Mouse (Mus musculus) neural tube, embryonic 11.5 days (tissue): ENCODE data around the gene Siah3. TPM values are rescaled to one million over a fixed set of nuclear protein-coding genes. Genes with fewer than 3 reads are reported as not detected.

Experiments used
- ATAC-seq: fragments of 200-750 bp; cut with Nextera tagmentation; 2 replicates; pipeline ENCODE4 v1.8.0; 2017; ENCODE audit warnings: moderate number of reproducible peaks, mild to moderate bottlenecking, moderate TSS enrichment, moderate library complexity; ENCODE audit not compliant: insufficient read depth, low FRiP score, low TSS enrichment
- DNase-seq: peaks from one replicate; pipeline ENCODE4 v3.0.0-alpha.2; 2015; ENCODE audit warnings: low spot score
- H3K27ac ChIP-seq: fragments of 300-500 bp; sonication (generic); 2 replicates; pipeline ENCODE4 v1.5.1; 2014; ENCODE audit warnings: low read depth, mild to moderate bottlenecking, low read length
- H3K27me3 ChIP-seq: fragments of 300-500 bp; sonication (generic); 2 replicates; pipeline ENCODE4 v1.6.1; 2014; ENCODE audit warnings: mild to moderate bottlenecking, low read length, mixed read lengths; ENCODE audit not compliant: control insufficient read depth, insufficient read depth
- H3K36me3 ChIP-seq: fragments of 300-500 bp; sonication (generic); 2 replicates; pipeline ENCODE4 v1.6.1; 2014; ENCODE audit warnings: mild to moderate bottlenecking, low read length, moderate library complexity, mixed read lengths; ENCODE audit not compliant: control insufficient read depth, insufficient read depth
- H3K4me1 ChIP-seq: fragments of 300-500 bp; sonication (generic); 2 replicates; pipeline ENCODE4 v1.6.1; 2014; ENCODE audit warnings: low read length, mixed read lengths; ENCODE audit not compliant: control insufficient read depth, insufficient read depth
- H3K4me2 ChIP-seq: fragments of 300-500 bp; sonication (generic); 2 replicates; pipeline ENCODE4 v1.6.1; 2014; ENCODE audit warnings: low read depth, mild to moderate bottlenecking, moderate library complexity
- H3K4me3 ChIP-seq: fragments of 300-500 bp; sonication (generic); 2 replicates; pipeline ENCODE4 v1.5.1; 2014; ENCODE audit warnings: low read depth, low read length
- H3K9ac ChIP-seq: fragments of 300-500 bp; sonication (generic); 2 replicates; pipeline ENCODE4 v1.6.1; 2014; ENCODE audit warnings: mild to moderate bottlenecking, low read length
- H3K9me3 ChIP-seq: fragments of 300-500 bp; sonication (generic); 2 replicates; pipeline ENCODE4 v1.6.1; 2016; ENCODE audit warnings: low read length; ENCODE audit not compliant: control insufficient read depth
- WGBS: fragments of 180-500 bp; shearing (Covaris S2); extraction: QIAGEN DNeasy Blood & Tissue Kit; methylation state at CpG from one replicate; pipeline ENCODE4 v1.1.7; 2014; 5-methylcytosine and 5-hydroxymethylcytosine counted together
- polyA plus RNA-seq: library from polyadenylated mRNA; unstranded; fragments of >200 nt; fragmentation: Nextera tagmentation; extraction: Ambion mirVana; gene quantifications from 2 replicates; pipeline ENCODE4 v1.2.1, GENCODE M21; 2014

Siah3 gene
- polyA plus RNA-seq, 1 experiment from 2014 or later = 6.3 TPM

GRCm38 (mm10) chr14:75457221-75457600 lies 1.4 kb downstream of the Siah3 start:
- WGBS = 31% methylated on average over 8 of the region's 8 CpGs
- peak overlapping the region; percentile 53; the same call in 1 of the 2 replicates for H3K27ac ChIP-seq
- peak; percentile 41; the same call in 1 of the 2 replicates for ATAC-seq

DNA sequence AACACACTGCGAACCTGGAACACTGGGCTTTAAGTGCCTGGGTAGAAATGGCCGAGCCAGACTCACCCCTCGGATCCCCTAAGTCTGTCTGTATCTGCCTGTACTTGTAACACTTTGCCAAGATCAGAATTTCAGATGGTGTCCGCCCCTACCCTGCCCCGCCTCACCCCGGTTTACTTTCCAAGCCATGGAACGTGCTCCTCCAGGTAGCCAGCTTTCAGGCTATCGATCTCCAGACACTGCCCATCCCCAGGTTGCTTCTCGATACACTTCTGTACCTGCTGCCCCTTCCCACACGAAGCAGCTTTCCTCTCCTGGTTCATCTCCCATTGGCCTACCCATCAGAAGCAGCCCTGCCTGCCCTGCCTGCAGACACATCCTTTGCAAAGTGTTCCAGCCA lies 3.6 kb downstream of the Siah3 start:
- Histone ChIP-seq H3K36me3 (no peaks in the 10 kb centered on the region), H3K9ac (peak overlapping the region; percentile 31), H3K27me3 (no peaks in the 10 kb centered on the region), H3K4me3 (no peak overlapping the region), H3K9me3 (no peaks in the 10 kb centered on the region), H3K4me2 (no peak overlapping the region), H3K4me1 (peaks cover 11% of the 10 kb centered on the region), H3K27ac (no peak overlapping the region)
- whole genome bisulfite sequencing = 73% methylated on average over 10 of the region's 10 CpGs
- ATAC-seq (no peak), DNase-seq (no peak)

More at GRCm38 (mm10) chr14:75457221-75457600, 1.4 kb downstream of the Siah3 start:
- Histone ChIP-seq H3K4me2 (peak overlapping the region; percentile 53), H3K4me1 (peaks cover 11% of the 10 kb centered on the region), H3K27me3 (no peaks in the 10 kb centered on the region), H3K9ac (peak overlapping the region; percentile 55), H3K9me3 (no peaks in the 10 kb centered on the region), H3K36me3 (no peaks in the 10 kb centered on the region), H3K4me3 (peak overlapping the region; percentile 39)
- peak; percentile 26 for DNase-seq

- H3K4me2 ChIP-seq = no peak overlapping the region
These were observed 4.2 kb downstream of the Siah3 start for GRCm38 (mm10) chr14:75459991-75460390.

GRCm38 (mm10) chr14:75460436-75460835 lies 4.7 kb downstream of the Siah3 start:
- Histone ChIP-seq H3K27me3 (no peaks in the 10 kb centered on the region), H3K9ac (no peak overlapping the region), H3K27ac (no peak overlapping the region), H3K4me1 (peaks cover 8% of the 10 kb centered on the region), H3K36me3 (no peaks in the 10 kb centered on the region), H3K9me3 (no peaks in the 10 kb centered on the region), H3K4me2 (no peak overlapping the region), H3K4me3 (no peak overlapping the region)
- DNase-seq = no peak
- ATAC-seq = no peak
- 68% methylated on average over 3 of the region's 3 CpGs for WGBS

More at GRCm38 (mm10) chr14:75459991-75460390, 4.2 kb downstream of the Siah3 start:
- no peak overlapping the region for H3K27ac ChIP-seq
- no peak for DNase-seq
- no peaks in the 10 kb centered on the region for H3K36me3 ChIP-seq
- H3K4me3 ChIP-seq = no peak overlapping the region
- 53% methylated on average over 3 of the region's 3 CpGs for WGBS
- no peaks in the 10 kb centered on the region for H3K27me3 ChIP-seq
- H3K9me3 ChIP-seq = no peaks in the 10 kb centered on the region
- ATAC-seq = no peak
- no peak overlapping the region for H3K9ac ChIP-seq
- peaks cover 11% of the 10 kb centered on the region for H3K4me1 ChIP-seq

DNA sequence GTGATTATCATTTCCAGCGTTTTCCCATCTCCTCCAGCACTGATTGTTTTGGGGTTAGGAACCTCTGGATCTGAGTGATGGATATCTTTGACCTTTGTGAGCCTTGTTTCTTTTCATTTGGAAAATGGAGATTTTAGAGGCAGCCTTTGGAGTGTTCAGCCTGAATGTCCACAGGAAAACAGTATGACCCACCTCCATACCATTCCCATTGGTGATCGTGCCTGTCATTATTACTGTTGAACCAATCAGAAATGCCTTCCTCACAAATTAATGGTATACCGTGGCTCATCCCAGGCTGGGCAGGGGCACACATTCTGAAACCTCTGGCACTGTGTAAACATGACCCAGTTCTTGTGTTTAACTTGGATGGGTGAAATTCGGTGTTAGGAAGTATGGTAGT lies 6.0 kb downstream of the Siah3 start:
- 87% methylated on average over 4 of the region's 4 CpGs for WGBS
- Histone ChIP-seq H3K4me1 (peaks cover 6% of the 10 kb centered on the region), H3K4me3 (no peak overlapping the region), H3K27me3 (no peaks in the 10 kb centered on the region), H3K27ac (no peak overlapping the region), H3K9me3 (no peaks in the 10 kb centered on the region), H3K36me3 (no peaks in the 10 kb centered on the region), H3K4me2 (no peak overlapping the region), H3K9ac (no peak overlapping the region)
- ATAC-seq (no peak), DNase-seq (no peak)

DNA sequence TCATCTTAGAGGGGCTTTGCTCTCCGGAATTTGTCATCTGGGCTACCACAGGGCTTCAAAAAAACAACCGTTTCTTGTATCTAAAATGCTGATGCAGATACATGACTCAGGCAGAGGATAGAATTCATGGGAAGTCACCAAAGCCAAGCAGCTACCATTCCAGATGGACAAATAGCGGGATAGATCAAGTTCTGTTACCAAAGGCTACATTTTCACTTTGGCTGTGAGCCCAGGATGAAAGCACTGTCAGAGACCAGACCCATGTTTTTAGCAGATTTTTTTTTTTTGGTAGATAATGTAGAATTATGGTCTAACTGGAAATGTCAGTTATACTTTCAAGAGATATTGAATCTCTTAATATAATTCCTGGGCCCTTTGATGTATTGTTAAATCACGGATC lies 7.4 kb downstream of the Siah3 start:
- DNase-seq = no peak

DNA sequence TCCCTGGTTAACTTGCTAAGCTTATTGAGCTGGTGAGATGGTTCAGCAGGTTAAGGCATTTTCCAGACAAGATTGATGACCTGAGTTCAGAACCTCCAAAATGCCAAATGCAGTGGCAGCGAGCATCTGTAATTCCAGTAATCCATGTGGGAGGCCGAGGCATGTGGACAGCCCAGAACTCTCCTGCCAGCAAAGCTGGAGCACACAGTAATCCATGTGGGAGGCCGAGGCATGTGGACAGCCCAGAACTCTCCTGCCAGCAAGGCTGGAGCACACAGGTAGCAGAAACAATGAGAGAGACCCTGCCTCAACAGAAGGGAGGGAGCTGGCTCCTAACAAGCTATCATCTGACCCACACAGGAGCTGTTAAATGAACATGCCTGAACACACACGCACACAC lies 13.2 kb downstream of the Siah3 start:
- WGBS = 84% methylated on average over 4 of the region's 4 CpGs
- H3K9ac ChIP-seq = no peak overlapping the region
- no peak for DNase-seq
- no peaks in the 10 kb centered on the region for H3K9me3 ChIP-seq
- H3K27ac ChIP-seq = no peak overlapping the region
- no peak for ATAC-seq
- H3K4me3 ChIP-seq = no peak overlapping the region
- H3K4me1 ChIP-seq = no peaks in the 10 kb centered on the region
- no peaks in the 10 kb centered on the region for H3K36me3 ChIP-seq
- H3K4me2 ChIP-seq = no peak overlapping the region
- H3K27me3 ChIP-seq = no peaks in the 10 kb centered on the region

More for the DNA sequence above, 7.4 kb downstream of the Siah3 start:
- Histone ChIP-seq H3K4me1 (no peaks in the 10 kb centered on the region), H3K4me3 (no peak overlapping the region), H3K27me3 (no peaks in the 10 kb centered on the region), H3K4me2 (no peak overlapping the region), H3K9me3 (no peaks in the 10 kb centered on the region), H3K9ac (no peak overlapping the region), H3K36me3 (no peaks in the 10 kb centered on the region), H3K27ac (no peak overlapping the region)
- ATAC-seq = no peak
- WGBS = 91% methylated on average over 4 of the region's 4 CpGs

- DNase-seq = no peak
- no peaks in the 10 kb centered on the region for H3K27me3 ChIP-seq
- ATAC-seq = no peak
- H3K27ac ChIP-seq = no peak overlapping the region
- 74% methylated on average over 9 of the region's 9 CpGs for WGBS
- H3K36me3 ChIP-seq = no peaks in the 10 kb centered on the region
- H3K4me1 ChIP-seq = no peaks in the 10 kb centered on the region
- H3K4me3 ChIP-seq = no peak overlapping the region
- H3K4me2 ChIP-seq = no peak overlapping the region
- no peak overlapping the region for H3K9ac ChIP-seq
- no peaks in the 10 kb centered on the region for H3K9me3 ChIP-seq
These were observed 17.5 kb downstream of the Siah3 start for GRCm38 (mm10) chr14:75473061-75473930.

GRCm38 (mm10) chr14:75475887-75476286 lies 20.1 kb downstream of the Siah3 start:
- WGBS = 99% methylated on average over 2 of the region's 2 CpGs
- Histone ChIP-seq H3K9ac (no peak overlapping the region), H3K4me1 (no peaks in the 10 kb centered on the region), H3K27me3 (no peaks in the 10 kb centered on the region), H3K4me3 (no peak overlapping the region), H3K4me2 (no peak overlapping the region), H3K36me3 (no peaks in the 10 kb centered on the region), H3K27ac (no peak overlapping the region), H3K9me3 (no peaks in the 10 kb centered on the region)
- ATAC-seq = no peak
- no peak for DNase-seq
